Mouse (Mus musculus): Measurements from ENCODE around the gene Osbp2. TPM values are rescaled to one million over a fixed set of nuclear protein-coding genes. Genes with fewer than 3 reads are reported as not detected.

Gene Osbp2
- polyA plus RNA-seq, 1 experiment from 2014 or later = 0.25 TPM

GRCm38 (mm10) chr11:3903046-3903445 is 39.3 kb upstream of the Osbp2 start:
- Histone ChIP-seq H3K27ac (ENCODE audit: low read length) (no peak overlapping the region), H3K9me3 (replicated peaks; ENCODE audit: control insufficient read depth, low read length) (no peaks in the 10 kb centered on the region), H3K4me2 (ENCODE audit: low read depth, low read length) (no peak overlapping the region), H3K27me3 (ENCODE audit: control insufficient read depth, insufficient read depth, low read length) (no peaks in the 10 kb centered on the region), H3K4me1 (ENCODE audit: control insufficient read depth, insufficient read depth, low read length) (no peaks in the 10 kb centered on the region), H3K9ac (ENCODE audit: low read length) (no peak overlapping the region), H3K36me3 (ENCODE audit: control insufficient read depth, insufficient read depth, low read length) (no peaks in the 10 kb centered on the region), H3K4me3 (replicated peaks; ENCODE audit: low read length) (no peak overlapping the region)
- no peak for ATAC-seq (ENCODE audit: insufficient read depth, low FRiP score)
- 84% methylated on average over 5 of the region's 5 CpGs for WGBS

- 79% methylated on average over 3 of the region's 3 CpGs for WGBS
- ATAC-seq (ENCODE audit: insufficient read depth, low FRiP score) = no peak
Observed at GRCm38 (mm10) chr11:3902516-3902915, 38.8 kb upstream of the Osbp2 start.

DNA sequence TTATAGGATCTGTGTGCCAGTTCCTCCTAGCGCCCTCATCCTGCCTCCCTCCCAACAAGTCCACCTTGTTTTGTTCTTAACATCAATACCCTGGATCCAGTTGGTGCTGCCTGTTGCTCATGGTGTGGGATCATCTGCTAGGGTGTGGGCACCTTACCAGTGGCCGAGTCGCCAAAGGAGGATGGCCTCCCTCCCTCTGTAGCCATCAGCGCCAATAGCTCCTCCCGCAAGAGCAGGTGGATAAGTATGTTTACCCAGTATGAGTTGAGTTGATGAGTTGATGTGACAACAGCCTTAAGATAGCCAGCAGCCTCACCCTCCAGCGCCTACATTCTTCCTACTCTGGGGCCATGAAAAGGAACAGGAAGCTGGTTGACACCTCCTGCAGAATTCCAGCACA is 36.6 kb upstream of the Osbp2 start:
- H3K36me3 ChIP-seq (ENCODE audit: control insufficient read depth, insufficient read depth, low read length) = no peaks in the 10 kb centered on the region
- H3K4me2 ChIP-seq (ENCODE audit: low read depth, low read length) = no peak overlapping the region
- H3K9ac ChIP-seq (ENCODE audit: low read length) = no peak overlapping the region
- H3K27ac ChIP-seq (ENCODE audit: low read length) = no peak overlapping the region
- ATAC-seq (ENCODE audit: insufficient read depth, low FRiP score) = no peak
- no peaks in the 10 kb centered on the region for H3K27me3 ChIP-seq (ENCODE audit: control insufficient read depth, insufficient read depth, low read length)
- WGBS = 69% methylated on average over 6 of the region's 6 CpGs
- H3K9me3 ChIP-seq (replicated peaks; ENCODE audit: control insufficient read depth, low read length) = no peaks in the 10 kb centered on the region
- no peaks in the 10 kb centered on the region for H3K4me1 ChIP-seq (ENCODE audit: control insufficient read depth, insufficient read depth, low read length)
- H3K4me3 ChIP-seq (replicated peaks; ENCODE audit: low read length) = no peak overlapping the region

More at GRCm38 (mm10) chr11:3902516-3902915, 38.8 kb upstream of the Osbp2 start:
- Histone ChIP-seq H3K4me2 (ENCODE audit: low read depth, low read length) (no peak overlapping the region), H3K4me3 (replicated peaks; ENCODE audit: low read length) (no peak overlapping the region), H3K9me3 (replicated peaks; ENCODE audit: control insufficient read depth, low read length) (no peaks in the 10 kb centered on the region), H3K27me3 (ENCODE audit: control insufficient read depth, insufficient read depth, low read length) (no peaks in the 10 kb centered on the region), H3K4me1 (ENCODE audit: control insufficient read depth, insufficient read depth, low read length) (no peaks in the 10 kb centered on the region), H3K27ac (ENCODE audit: low read length) (no peak overlapping the region), H3K36me3 (ENCODE audit: control insufficient read depth, insufficient read depth, low read length) (no peaks in the 10 kb centered on the region), H3K9ac (ENCODE audit: low read length) (no peak overlapping the region)

DNA sequence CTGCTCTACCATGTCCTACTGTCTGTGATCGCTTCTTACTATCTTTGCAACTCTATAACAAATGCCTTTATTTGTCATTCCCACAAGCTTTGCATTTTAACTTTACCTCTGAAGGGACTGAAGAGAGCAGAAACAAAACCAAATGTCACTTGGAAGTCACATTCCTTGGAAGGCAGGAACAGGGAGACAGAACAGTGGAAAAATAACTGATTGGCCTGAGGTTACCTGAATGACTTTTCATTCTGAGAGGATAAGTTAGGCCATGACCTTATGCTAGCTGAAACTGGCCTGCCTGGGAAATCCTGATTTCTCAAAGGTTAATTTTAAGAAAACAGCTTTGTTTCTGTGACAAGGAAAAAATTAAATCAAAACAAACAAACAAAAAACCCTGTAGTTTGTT is 32.2 kb upstream of the Osbp2 start:
- WGBS = 100% methylated on average over 1 of the region's 1 CpGs
- ATAC-seq (ENCODE audit: insufficient read depth, low FRiP score) = no peak
- Histone ChIP-seq H3K4me3 (replicated peaks; ENCODE audit: low read length) (no peak overlapping the region), H3K9me3 (replicated peaks; ENCODE audit: control insufficient read depth, low read length) (no peaks in the 10 kb centered on the region), H3K4me2 (ENCODE audit: low read depth, low read length) (no peak overlapping the region), H3K36me3 (ENCODE audit: control insufficient read depth, insufficient read depth, low read length) (no peaks in the 10 kb centered on the region), H3K27ac (ENCODE audit: low read length) (no peak overlapping the region), H3K27me3 (ENCODE audit: control insufficient read depth, insufficient read depth, low read length) (no peaks in the 10 kb centered on the region), H3K4me1 (ENCODE audit: control insufficient read depth, insufficient read depth, low read length) (no peaks in the 10 kb centered on the region), H3K9ac (ENCODE audit: low read length) (no peak overlapping the region)

GRCm38 (mm10) chr11:3895458-3895857 is 31.8 kb upstream of the Osbp2 start:
- no peaks in the 10 kb centered on the region for H3K36me3 ChIP-seq (ENCODE audit: control insufficient read depth, insufficient read depth, low read length)
- 2% methylated on average over 10 of the region's 10 CpGs for WGBS
- no peaks in the 10 kb centered on the region for H3K9me3 ChIP-seq (replicated peaks; ENCODE audit: control insufficient read depth, low read length)
- peak overlapping the region; percentile 89 for H3K4me2 ChIP-seq (ENCODE audit: low read depth, low read length)
- H3K4me3 ChIP-seq (replicated peaks; ENCODE audit: low read length) = peak overlapping the region; percentile 56
- H3K9ac ChIP-seq (ENCODE audit: low read length) = peak overlapping the region; percentile 75
- no peaks in the 10 kb centered on the region for H3K27me3 ChIP-seq (ENCODE audit: control insufficient read depth, insufficient read depth, low read length)
- peak overlapping the region; percentile 90 for H3K27ac ChIP-seq (ENCODE audit: low read length)
- ATAC-seq (ENCODE audit: insufficient read depth, low FRiP score) = peak; percentile 26; the same call in 1 of the 2 replicates
- no peaks in the 10 kb centered on the region for H3K4me1 ChIP-seq (ENCODE audit: control insufficient read depth, insufficient read depth, low read length)

- no peaks in the 10 kb centered on the region for H3K9me3 ChIP-seq (replicated peaks; ENCODE audit: control insufficient read depth, low read length)
- peak within 1 kb of the TSS; percentile 90 for H3K27ac ChIP-seq (ENCODE audit: low read length)
- H3K36me3 ChIP-seq (ENCODE audit: control insufficient read depth, insufficient read depth, low read length) = no peaks in the 10 kb centered on the region
- 4% methylated on average over 46 of the region's 46 CpGs for WGBS
- H3K27me3 ChIP-seq (ENCODE audit: control insufficient read depth, insufficient read depth, low read length) = no peaks in the 10 kb centered on the region
- no peaks in the 10 kb centered on the region for H3K4me1 ChIP-seq (ENCODE audit: control insufficient read depth, insufficient read depth, low read length)
- ATAC-seq (ENCODE audit: insufficient read depth, low FRiP score) = peak; percentile 96
- peak within 1 kb of the TSS; percentile 56 for H3K4me3 ChIP-seq (replicated peaks; ENCODE audit: low read length)
- peak within 1 kb of the TSS; percentile 75 for H3K9ac ChIP-seq (ENCODE audit: low read length)
- peak within 1 kb of the TSS; percentile 89 for H3K4me2 ChIP-seq (ENCODE audit: low read depth, low read length)
Observed at GRCm38 (mm10) chr11:3894406-3895281, 30.9 kb upstream of the Osbp2 start, which contains the start of the genes 4921536K21Rik and Dusp18. TSS of gene 4921536K21Rik (minus strand) at chr11:3895098. TSS of gene Dusp18 (plus strand) at chr11:3895240.

GRCm38 (mm10) chr11:3893970-3894369 is 30.3 kb upstream of the Osbp2 start:
- Histone ChIP-seq H3K4me3 (replicated peaks; ENCODE audit: low read length) (no peak overlapping the region), H3K9ac (ENCODE audit: low read length) (no peak overlapping the region), H3K27ac (ENCODE audit: low read length) (no peak overlapping the region), H3K36me3 (ENCODE audit: control insufficient read depth, insufficient read depth, low read length) (no peaks in the 10 kb centered on the region), H3K9me3 (replicated peaks; ENCODE audit: control insufficient read depth, low read length) (no peaks in the 10 kb centered on the region), H3K4me2 (ENCODE audit: low read depth, low read length) (peak overlapping the region; percentile 89; the same call in 1 of the 2 replicates), H3K27me3 (ENCODE audit: control insufficient read depth, insufficient read depth, low read length) (no peaks in the 10 kb centered on the region; the same call in 1 of the 2 replicates), H3K4me1 (ENCODE audit: control insufficient read depth, insufficient read depth, low read length) (no peaks in the 10 kb centered on the region)
- 74% methylated on average over 6 of the region's 6 CpGs for WGBS
- ATAC-seq (ENCODE audit: insufficient read depth, low FRiP score) = no peak

GRCm38 (mm10) chr11:3887331-3887730 is 23.6 kb upstream of the Osbp2 start:
- H3K9me3 ChIP-seq (replicated peaks; ENCODE audit: control insufficient read depth, low read length) = no peaks in the 10 kb centered on the region
- 59% methylated on average over 5 of the region's 5 CpGs for WGBS
- no peak overlapping the region for H3K27ac ChIP-seq (ENCODE audit: low read length)
- 0 out of 2 replicates have a peak, but pooled peaks cover 2% of the 10 kb centered on the region for H3K4me1 ChIP-seq (ENCODE audit: control insufficient read depth, insufficient read depth, low read length)
- no peaks in the 10 kb centered on the region; the same call in 1 of the 2 replicates for H3K27me3 ChIP-seq (ENCODE audit: control insufficient read depth, insufficient read depth, low read length)
- H3K9ac ChIP-seq (ENCODE audit: low read length) = no peak overlapping the region
- H3K4me2 ChIP-seq (ENCODE audit: low read depth, low read length) = no peak overlapping the region
- H3K4me3 ChIP-seq (replicated peaks; ENCODE audit: low read length) = no peak overlapping the region
- no peaks in the 10 kb centered on the region for H3K36me3 ChIP-seq (ENCODE audit: control insufficient read depth, insufficient read depth, low read length)
- ATAC-seq (ENCODE audit: insufficient read depth, low FRiP score) = peak; percentile 25; the same call in 1 of the 2 replicates

DNA sequence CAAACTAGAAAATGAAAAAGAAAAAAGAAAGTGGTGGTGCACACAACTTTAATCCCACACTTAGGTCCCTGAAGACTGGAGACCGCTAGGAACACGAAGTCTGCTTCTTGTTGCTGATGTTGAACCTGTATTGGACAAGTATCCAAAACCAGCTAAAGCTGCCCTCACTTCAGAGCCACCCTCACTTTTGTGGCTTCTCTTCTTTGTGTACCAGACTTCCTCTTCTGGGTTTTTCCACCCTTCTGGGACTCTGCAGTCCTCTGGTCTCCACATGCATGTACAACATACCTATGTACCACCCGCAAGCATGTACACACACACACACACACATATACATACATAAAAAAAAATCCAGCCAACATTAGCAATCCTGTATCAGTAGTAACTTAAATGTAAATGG is 20.0 kb upstream of the Osbp2 start:
- Histone ChIP-seq H3K9ac (ENCODE audit: low read length) (no peak overlapping the region), H3K9me3 (replicated peaks; ENCODE audit: control insufficient read depth, low read length) (no peaks in the 10 kb centered on the region)
- WGBS = 83% methylated on average over 3 of the region's 3 CpGs

More for the DNA sequence above, 20.0 kb upstream of the Osbp2 start:
- H3K27ac ChIP-seq (ENCODE audit: low read length) = no peak overlapping the region
- H3K27me3 ChIP-seq (ENCODE audit: control insufficient read depth, insufficient read depth, low read length) = no peaks in the 10 kb centered on the region
- H3K4me2 ChIP-seq (ENCODE audit: low read depth, low read length) = no peak overlapping the region
- no peaks in the 10 kb centered on the region for H3K36me3 ChIP-seq (ENCODE audit: control insufficient read depth, insufficient read depth, low read length)
- 0 out of 2 replicates have a peak, but pooled peaks cover 2% of the 10 kb centered on the region for H3K4me1 ChIP-seq (ENCODE audit: control insufficient read depth, insufficient read depth, low read length)
- ATAC-seq (ENCODE audit: insufficient read depth, low FRiP score) = no peak
- H3K4me3 ChIP-seq (replicated peaks; ENCODE audit: low read length) = no peak overlapping the region

Measured in stomach, embryonic 16.5 days (tissue).